Mouse (Mus musculus): ENCODE data around the gene Crtc1.

Crtc1 gene

GRCm38 (mm10) chr8:70462516-70462813, 23.1 kb upstream of the Crtc1 start:
- in situ Hi-C loops (cut with MboI): no loop called here

- in situ Hi-C loops (cut with MboI): no loop called here
These were observed 22.6 kb upstream of the Crtc1 start for GRCm38 (mm10) chr8:70461765-70462515.

- in situ Hi-C loops (cut with MboI): no loop called here
These were observed 21.2 kb upstream of the Crtc1 start for GRCm38 (mm10) chr8:70460606-70461005.

GRCm38 (mm10) chr8:70460199-70460598, 20.8 kb upstream of the Crtc1 start:
- in situ Hi-C loops (cut with MboI): no loop called here

GRCm38 (mm10) chr8:70459636-70460035, 20.3 kb upstream of the Crtc1 start:
- in situ Hi-C loops (cut with MboI): no loop called here

- in situ Hi-C loops (cut with MboI): no loop called here
These were observed 19.1 kb upstream of the Crtc1 start for GRCm38 (mm10) chr8:70458462-70458861.

- in situ Hi-C loops (cut with MboI): no loop called here
These were observed 18.5 kb upstream of the Crtc1 start for GRCm38 (mm10) chr8:70457882-70458281.

GRCm38 (mm10) chr8:70456996-70457395, 17.6 kb upstream of the Crtc1 start:
- in situ Hi-C loops (cut with MboI): no loop called here

GRCm38 (mm10) chr8:70453852-70454251, 14.5 kb upstream of the Crtc1 start:
- in situ Hi-C loops (cut with MboI): no loop called here

- in situ Hi-C loops (cut with MboI): no loop called here
These were observed 13.0 kb upstream of the Crtc1 start for GRCm38 (mm10) chr8:70452196-70452966.

- in situ Hi-C loops (cut with MboI): no loop called here
These were observed 8.5 kb upstream of the Crtc1 start for GRCm38 (mm10) chr8:70447639-70448420.

- in situ Hi-C loops (cut with MboI): no loop called here
These were observed 6.6 kb upstream of the Crtc1 start for GRCm38 (mm10) chr8:70445988-70446387.

- in situ Hi-C loops (cut with MboI): no loop called here
These were observed 3.9 kb upstream of the Crtc1 start for GRCm38 (mm10) chr8:70443326-70443725.

- in situ Hi-C loops (cut with MboI): no loop called here
These were observed 2.2 kb upstream of the Crtc1 start for GRCm38 (mm10) chr8:70441565-70441964.

GRCm38 (mm10) chr8:70440246-70440645, 867 bp upstream of the Crtc1 start:
- in situ Hi-C loops (cut with MboI): no loop called here

- in situ Hi-C loops (cut with MboI): no loop called here
These were observed 435 bp upstream of the Crtc1 start for GRCm38 (mm10) chr8:70439848-70440179.

GRCm38 (mm10) chr8:70438423-70438822, 956 bp downstream of the Crtc1 start:
- in situ Hi-C loops (cut with MboI): no loop called here

GRCm38 (mm10) chr8:70435156-70435555, 4.2 kb downstream of the Crtc1 start:
- in situ Hi-C loops (cut with MboI): no loop called here

GRCm38 (mm10) chr8:70432991-70433536, 6.3 kb downstream of the Crtc1 start:
- in situ Hi-C loops (cut with MboI): no loop called here

- in situ Hi-C loops (cut with MboI): no loop called here
These were observed 8.2 kb downstream of the Crtc1 start for GRCm38 (mm10) chr8:70431213-70431612.

GRCm38 (mm10) chr8:70426300-70426907, 13.0 kb downstream of the Crtc1 start:
- in situ Hi-C loops (cut with MboI): no loop called here

- in situ Hi-C loops (cut with MboI): no loop called here
These were observed 16.7 kb downstream of the Crtc1 start for GRCm38 (mm10) chr8:70422722-70423121.

Data from mature B cell (primary cell).